Mouse (Mus musculus) heart, postnatal 0 days (tissue): ENCODE data around the gene Glg1.

Experiments
- CTCF ChIP-seq: IDR thresholded peaks from 2 replicates; pipeline ENCODE4 v1.5.1; 2016; ENCODE audit warnings: antibody characterized with exemption, control low read depth, low read depth
- EP300 ChIP-seq: IDR thresholded peaks from 2 replicates; pipeline ENCODE4 v1.6.1; 2016; ENCODE audit warnings: antibody characterized with exemption, low read depth

DNA sequence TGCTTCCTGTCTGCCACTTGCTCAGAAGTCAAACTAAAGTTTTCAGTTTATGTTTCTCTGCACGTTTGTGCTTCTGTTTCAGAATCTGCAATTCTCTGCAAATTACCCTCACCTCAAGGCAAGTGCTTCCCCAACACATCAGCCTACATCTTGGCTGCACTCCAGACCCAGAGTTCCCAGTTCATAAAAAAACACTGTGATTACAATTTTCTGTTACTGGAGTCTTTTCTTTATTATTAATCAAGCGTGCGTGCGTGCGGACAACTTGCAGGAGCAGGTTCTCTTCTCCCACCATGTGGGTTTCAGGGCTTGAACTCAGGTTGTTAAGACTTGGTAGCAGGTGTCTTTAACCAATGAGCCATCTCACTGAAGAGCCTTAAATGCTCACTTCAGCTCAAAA is 34.9 kb downstream of the Glg1 start:
- no peak for TF ChIP-seq CTCF
- TF ChIP-seq EP300: no peak
